Mouse (Mus musculus) neutrophil, adult 83 days (primary cell): Measurements from ENCODE around the gene Aspn. TPM values are rescaled to one million over a fixed set of nuclear protein-coding genes. Genes with fewer than 3 reads are reported as not detected.

Experiments used
- total RNA-seq, 2 experiments: library from RNA; stranded (reverse); gene quantifications; one replicate each; pipeline ENCODE4 v1.2.4; 2023

Aspn gene
- total RNA-seq: not detected

DNA sequence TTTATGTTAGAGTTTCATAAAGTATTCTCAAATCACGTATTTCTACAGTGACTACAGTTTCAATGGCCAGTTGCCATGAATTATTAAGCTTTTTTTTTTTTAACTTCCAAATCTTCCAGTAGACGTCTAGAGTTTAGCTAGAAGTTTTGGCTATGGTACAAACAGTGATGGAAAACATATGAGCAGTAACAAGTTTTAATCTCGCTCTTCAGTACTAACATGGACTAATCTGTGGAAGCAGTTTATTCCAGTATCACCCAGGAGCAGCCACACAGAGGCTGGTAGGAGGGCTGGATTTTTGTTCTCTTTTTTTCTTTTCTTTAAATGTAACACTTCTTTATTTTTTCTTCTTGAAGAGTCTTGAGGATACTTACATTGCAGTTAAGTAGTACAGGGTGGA lies at the start of gene Aspn:
TSS of gene Aspn (plus strand) at position 165 of the 400 bp plus-strand sequence.

DNA sequence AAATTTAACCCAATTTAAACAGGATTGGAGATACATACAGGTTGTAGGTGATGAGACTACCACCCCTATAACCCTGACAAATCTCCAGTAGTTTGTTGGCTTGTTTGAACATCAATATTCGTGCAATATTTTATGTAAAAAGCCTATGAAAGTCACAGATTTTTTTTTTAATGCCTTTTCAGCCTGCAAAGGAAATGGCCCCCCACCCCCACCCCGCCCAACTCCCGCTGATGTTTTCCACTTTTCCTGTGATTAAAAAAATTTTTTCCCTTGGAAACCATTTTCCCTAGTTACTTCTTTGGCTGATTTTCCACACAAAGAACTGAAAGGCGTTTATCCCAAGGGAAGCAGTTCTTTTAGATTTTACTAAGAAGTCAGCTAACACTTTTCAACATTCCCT lies 39.7 kb upstream of the Aspn start, which contains the start of gene Ecm2:
TSS of gene Ecm2 (plus strand) at position 301 of the 400 bp plus-strand sequence.

DNA sequence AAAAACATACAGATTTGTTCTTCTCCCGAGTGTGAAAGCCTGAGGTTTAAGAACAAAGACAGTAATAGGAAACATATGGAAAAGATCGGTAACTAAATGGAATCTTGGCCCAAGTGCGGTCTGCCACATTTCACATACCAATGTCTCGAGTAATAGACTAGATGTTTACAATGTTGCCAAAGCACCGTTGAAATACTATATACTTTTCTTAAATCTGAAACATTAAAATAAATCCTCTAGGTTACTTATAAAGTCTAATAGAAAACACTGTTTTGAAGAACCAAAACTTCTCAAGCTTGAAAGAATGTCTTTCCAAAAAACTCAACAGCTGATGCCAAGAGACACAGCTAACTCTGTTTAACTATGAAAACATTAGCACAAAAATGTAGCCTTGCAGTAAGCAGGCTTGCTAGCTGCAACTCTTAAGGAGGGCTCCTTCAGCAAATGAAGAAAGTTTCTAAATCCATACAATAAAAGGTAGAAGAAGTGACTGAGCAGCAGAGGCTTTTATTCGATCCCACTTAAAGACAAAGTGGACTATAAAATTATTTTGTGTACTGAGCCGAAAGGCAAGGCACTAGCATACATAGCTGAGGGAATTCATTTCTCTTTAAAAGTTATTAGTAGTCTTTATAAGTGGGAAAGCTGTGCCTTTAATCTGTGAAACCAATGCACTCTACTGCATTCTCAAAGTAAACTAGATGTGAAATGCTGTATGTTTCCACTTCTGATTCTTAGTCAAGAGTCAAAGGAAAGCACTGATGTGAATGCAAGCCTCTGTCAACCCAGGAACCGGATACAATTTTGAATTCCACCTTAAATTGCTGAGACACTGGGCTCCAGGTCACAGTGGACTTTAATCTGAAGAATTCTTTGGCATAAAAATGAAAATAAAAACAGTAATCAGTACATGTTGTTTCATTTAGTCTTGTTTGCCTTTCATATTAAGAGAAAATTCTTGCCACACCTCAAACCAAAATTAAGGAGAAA lies 37.6 kb downstream of the Aspn start, which contains the start of gene Omd:
TSS of gene Omd (plus strand) at position 922 of the 990 bp plus-strand sequence.

DNA sequence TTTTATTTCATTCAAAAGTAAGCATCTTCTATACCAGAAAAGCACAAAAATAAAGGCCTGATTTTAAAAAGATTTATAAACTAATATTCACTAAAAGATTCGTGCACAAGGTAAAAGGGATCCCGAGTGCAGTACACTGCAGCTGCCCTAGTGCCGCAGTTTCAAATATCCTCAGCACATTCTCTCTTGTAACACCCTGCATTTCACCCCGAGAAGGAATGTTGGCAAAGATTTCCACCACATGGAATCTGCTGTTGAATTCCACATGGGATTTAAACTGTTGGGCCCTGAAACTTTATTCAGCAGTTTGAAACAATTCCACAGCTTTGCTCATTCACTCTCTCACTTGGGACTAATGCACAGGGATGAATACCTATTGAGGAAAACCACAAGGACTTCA lies 63.5 kb downstream of the Aspn start, which contains the start of gene Ogn:
TSS of gene Ogn (plus strand) at position 333 of the 400 bp plus-strand sequence.

Other genes starting within 250 kb of the Aspn start
- gene Fgd3, start 224.1 kb upstream of the Aspn start, total RNA-seq: 10 to 100 TPM; 89.1 to 99.3 TPM
- 10 to 100 TPM; 16.5 to 16.9 TPM for gene Bicd2, start 202.9 kb upstream of the Aspn start, total RNA-seq
- gene Ippk, start 123.2 kb upstream of the Aspn start, total RNA-seq: 1 to 10 TPM; 4.6 to 5.1 TPM
- 1 to 10 TPM in 1 of 2 experiments, under 1 TPM in 1; 0.88 to 1.0 TPM for gene Tes3-ps, start 51.1 kb upstream of the Aspn start, total RNA-seq
- not detected for gene Ecm2, start 39.6 kb upstream of the Aspn start, total RNA-seq
- gene Omd, start 38.0 kb downstream of the Aspn start, total RNA-seq: under 1 TPM in 1 of 2 experiments, not detected in 1; 0.53 TPM
- under 1 TPM in 1 of 2 experiments, not detected in 1; 0.15 TPM for gene Ogn, start 63.6 kb downstream of the Aspn start, total RNA-seq
- 1 to 10 TPM; 8.5 to 9.5 TPM for gene Cenpp, start 108.3 kb downstream of the Aspn start, total RNA-seq
- 1 to 10 TPM; 7.2 to 8.6 TPM for gene Nol8, start 108.6 kb downstream of the Aspn start, total RNA-seq
- 10 to 100 TPM; 34.4 to 37.9 TPM for gene Iars, start 137.7 kb downstream of the Aspn start, total RNA-seq